ENCODE assay signal across 8 mouse cellular contexts in genomic region chr11:11115648-11116590, GRCm38 (mm10). TPM values are rescaled to one million over a fixed set of nuclear protein-coding genes. Genes with fewer than 3 reads are reported as not detected.
DNase-seq lines count a peak whose midpoint lies in the region; ATAC-seq and TF ChIP-seq lines count a peak whose summit lies in the region.

No protein-coding gene starts in this region.

- H3K9me3 ChIP-seq in lung, embryonic 16.5 days (ENCODE audit: control insufficient read depth, low read length) = no peaks in the 10 kb centered on the region
- H3K9me3 ChIP-seq in hindbrain, embryonic 10.5 days = no peaks in the 10 kb centered on the region
- H3K9me3 ChIP-seq in liver, embryonic 13.5 days (replicated peaks) = no peaks in the 10 kb centered on the region

- peaks cover 38% of the 10 kb centered on the region for H3K27me3 ChIP-seq in lung, embryonic 16.5 days (ENCODE audit: control insufficient read depth, insufficient read depth, low read depth, low read length)
- peaks cover 74% of the 10 kb centered on the region for H3K27me3 ChIP-seq in hindbrain, embryonic 10.5 days (ENCODE audit: insufficient read depth, poor library complexity, severe bottlenecking)
- H3K27me3 ChIP-seq in liver, embryonic 13.5 days = peaks cover 50% of the 10 kb centered on the region

- ATAC-seq in lung, embryonic 16.5 days (ENCODE audit: low read depth) = peak; percentile 75
- ATAC-seq in liver, embryonic 13.5 days (ENCODE audit: low read depth) = no peak

- H3K36me3 ChIP-seq in lung, embryonic 16.5 days (ENCODE audit: control insufficient read depth, insufficient read depth, low read length) = no peaks in the 10 kb centered on the region
- H3K36me3 ChIP-seq in hindbrain, embryonic 10.5 days = no peaks in the 10 kb centered on the region
- H3K36me3 ChIP-seq in liver, embryonic 13.5 days = no peaks in the 10 kb centered on the region

- DNase-seq in cerebellum, adult 11-12 months = peak; percentile 1
- no peak for DNase-seq in cerebellum, adult 9-11 months
- DNase-seq in lung, adult 2 months = no peak
- peak; percentile 68 for DNase-seq in hindbrain, embryonic 10.5 days (ENCODE audit: low spot score)
- DNase-seq in liver, embryonic 13.5 days = no peak
- peak; percentile 50 for DNase-seq in right cerebral cortex, postnatal 14 days
- no peak for DNase-seq in adrenal gland, adult 18-20 months (ENCODE audit: low spot score in 2 of 2)

- 1% methylated on average over 88 of the region's 93 CpGs for WGBS in lung, embryonic 16.5 days
- 1% methylated on average over 93 of the region's 93 CpGs for WGBS in lung, adult 2 months
- under 1% methylated on average over 93 of the region's 93 CpGs for WGBS in hindbrain, embryonic 10.5 days
- 3% methylated on average over 92 of the region's 93 CpGs for WGBS in liver, embryonic 13.5 days (ENCODE audit: insufficient replicate concordance)

- peaks cover 15% of the 10 kb centered on the region for H3K4me1 ChIP-seq in lung, embryonic 16.5 days (replicated peaks; ENCODE audit: control insufficient read depth, insufficient read depth, low read length)
- no peaks in the 10 kb centered on the region for H3K4me1 ChIP-seq in lung, adult 2 months (ENCODE audit: control insufficient read depth, insufficient read depth, low read length)
- H3K4me1 ChIP-seq in hindbrain, embryonic 10.5 days (replicated peaks) = peaks cover 33% of the 10 kb centered on the region
- no peaks in the 10 kb centered on the region for H3K4me1 ChIP-seq in liver, embryonic 13.5 days (replicated peaks)

- H3K9ac ChIP-seq in lung, embryonic 16.5 days (ENCODE audit: low read length) = peak overlapping the region; percentile 55
- H3K9ac ChIP-seq in liver, embryonic 13.5 days = no peak overlapping the region

- TF ChIP-seq POLR2A in lung, adult 2 months (IDR thresholded peaks at IDR 0.05; ENCODE audit: borderline replicate concordance, extremely low read depth, low read depth, low read length) = no peak

- H3K27ac ChIP-seq in lung, embryonic 16.5 days (ENCODE audit: low read length) = no peak overlapping the region
- H3K27ac ChIP-seq in hindbrain, embryonic 10.5 days = peak overlapping the region; percentile 73
- no peak overlapping the region for H3K27ac ChIP-seq in liver, embryonic 13.5 days

- TF ChIP-seq CTCF in lung, adult 2 months (IDR thresholded peaks at IDR 0.05; ENCODE audit: insufficient read depth, low read length) = no peak

- H3K4me2 ChIP-seq in lung, embryonic 16.5 days (ENCODE audit: low read depth, low read length) = peak overlapping the region; percentile 93
- H3K4me2 ChIP-seq in liver, embryonic 13.5 days = peak overlapping the region; percentile 35

- peak overlapping the region; percentile 56 for H3K4me3 ChIP-seq in lung, embryonic 16.5 days (ENCODE audit: low read length)
- H3K4me3 ChIP-seq in lung, adult 2 months (replicated peaks; ENCODE audit: extremely low read depth, low read depth, low read length) = no peak overlapping the region
- peak overlapping the region; percentile 64 for H3K4me3 ChIP-seq in hindbrain, embryonic 10.5 days
- H3K4me3 ChIP-seq in liver, embryonic 13.5 days (replicated peaks) = peak overlapping the region; percentile 16; the same call in 1 of the 2 replicates

RNA-seq across cellular contexts. Expression of gene Vwc2, which starts 1.9 kb away (rescaled TPM):
- 0.74 and 0.88 TPM in 2 replicates for polyA plus RNA-seq in lung, embryonic 16.5 days (2015; fragmentation: Nextera tagmentation; extraction: Ambion mirVana)
- polyA plus RNA-seq in lung, adult 2 months (2012; rRNA removed) = 0.27 and 0.51 TPM in 2 replicates
- polyA plus RNA-seq in hindbrain, embryonic 10.5 days (2016; fragmentation: Nextera tagmentation; extraction: Ambion mirVana) = 0.30 and 0.57 TPM in 2 replicates
- 0.05 and 0.13 TPM in 2 replicates for polyA plus RNA-seq in liver, embryonic 13.5 days (2015; fragmentation: Nextera tagmentation; extraction: Ambion mirVana)
- total RNA-seq in adrenal gland, adult 18-20 months (2021) = under 1 TPM; 0.29 to 0.56 TPM

Comparison
In these comparisons a context has a peak if more than half of its experiments do, and no peak if none do; other contexts are left out.
1. DNase-seq: peak in cerebellum, adult 11-12 months (single experiment), hindbrain, embryonic 10.5 days (single experiment) and right cerebral cortex, postnatal 14 days (single experiment); none in cerebellum, adult 9-11 months (single experiment), lung, adult 2 months (single experiment), liver, embryonic 13.5 days (single experiment) and adrenal gland, adult 18-20 months (0 of 2).